Mouse (Mus musculus): ENCODE results near the gene Pop5.

GRCm38 (mm10) chr5:115273549-115274135 is 38.0 kb downstream of the Pop5 start:
- TF ChIP-seq POLR2A (IDR thresholded peaks at IDR 0.05; ENCODE audit: low read depth, low read length) (no peak), CTCF (IDR thresholded peaks at IDR 0.05; ENCODE audit: extremely low read depth, insufficient read length, insufficient replicate concordance, low read depth, low read length) (no peak)
